Mouse (Mus musculus): ENCODE measurements around the gene Cib2.

DNA sequence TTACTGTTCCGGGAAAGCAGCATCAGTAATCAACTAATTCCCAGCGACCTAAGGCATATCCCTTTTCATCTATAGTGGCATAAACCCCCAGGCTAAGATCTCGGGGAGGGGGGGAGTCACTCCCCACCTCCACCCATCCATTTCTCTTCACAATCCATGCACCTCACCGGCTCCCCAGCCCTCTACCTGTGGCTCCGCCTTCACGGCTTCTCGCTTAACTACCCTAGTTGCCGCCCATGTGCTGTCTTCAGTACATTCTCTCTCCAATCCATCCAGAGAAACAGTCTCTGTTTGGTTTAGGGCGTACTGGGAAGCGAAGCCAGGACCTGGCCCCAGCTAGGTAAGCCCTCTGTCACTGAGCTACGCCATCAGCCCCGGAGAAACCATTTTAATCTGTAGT, 57.1 kb downstream of the Cib2 start:
- TF ChIP-seq CTCF (IDR thresholded peaks at IDR 0.05; ENCODE audit: low read depth) (no peak), EP300 (IDR thresholded peaks at IDR 0.05; ENCODE audit: low read depth) (no peak)
